Mouse (Mus musculus) erythroblast, embryonic 14.5 days (primary cell): ENCODE data around the gene Osmr.

ENCODE experiments used
- GATA1 ChIP-seq: IDR thresholded peaks from 2 replicates; pipeline ENCODE4 v1.6.1; 2012; ENCODE audit warnings: low read length, inconsistent platforms, mixed read lengths
- TAL1 ChIP-seq: IDR thresholded peaks from 3 replicates; pipeline ENCODE4 v1.6.1; 2012; ENCODE audit warnings: low read length, inconsistent platforms, mixed read lengths

- TF ChIP-seq GATA1 (no peak), TAL1 (no peak)
Measured at GRCm38 (mm10) chr15:6909084-6909483, 34.3 kb upstream of the Osmr start.
